Mouse (Mus musculus) E14TG2a.4 (cell line): Measurements from ENCODE around the gene Slc15a4.

ENCODE experiments used
- CTCF ChIP-seq: conservative IDR thresholded peaks from 2 replicates; pipeline ENCODE4 v1.5.1; 2014; ENCODE audit warnings: low read length
- NANOG ChIP-seq: IDR thresholded peaks from 2 replicates; pipeline ENCODE4 v1.6.1; 2014; ENCODE audit warnings: borderline replicate concordance, low read length, mixed read lengths

DNA sequence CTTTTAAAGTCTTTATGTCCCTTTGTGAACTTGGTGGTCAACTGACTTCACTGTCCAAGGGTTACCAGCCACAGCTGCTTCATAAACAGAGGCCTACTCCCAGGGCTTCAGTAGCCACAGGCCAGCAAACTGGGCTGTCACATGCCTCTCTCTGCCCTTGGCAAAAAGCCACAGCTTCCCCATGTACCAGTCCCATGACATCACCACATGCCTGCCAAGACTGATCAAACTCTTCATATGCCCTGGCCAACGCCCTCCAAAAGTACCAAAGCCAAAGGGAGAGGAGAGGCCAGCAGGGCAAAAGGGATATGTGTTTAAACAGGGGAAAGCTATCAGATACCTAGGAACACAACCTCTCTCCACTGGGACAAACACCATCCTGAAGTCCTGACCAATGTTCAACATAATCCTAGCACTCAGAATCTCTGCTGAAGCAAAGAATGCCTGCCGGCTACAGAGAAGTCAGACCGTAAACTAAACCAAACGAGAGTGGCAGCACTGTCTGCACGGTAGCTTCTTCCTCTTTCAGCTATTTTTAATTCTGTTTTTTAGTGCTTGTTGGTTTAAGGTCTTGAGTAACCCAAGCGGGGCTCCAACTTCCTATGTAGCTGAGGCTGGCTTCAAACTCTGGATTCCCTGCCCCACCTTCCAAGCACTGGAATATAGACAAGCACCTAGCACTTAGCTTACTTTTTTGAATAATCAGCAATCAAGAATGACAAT is 21.7 kb downstream of the Slc15a4 start:
- TF ChIP-seq CTCF: no peak
- TF ChIP-seq NANOG: no peak
